Mouse (Mus musculus) embryonic facial prominence, embryonic 15.5 days (tissue): ENCODE measurements around the gene Aifm3. TPM values are rescaled to one million over a fixed set of nuclear protein-coding genes. Genes with fewer than 3 reads are reported as not detected.
A peak's percentile ranks its signal among the peaks of the same experiment; 100 is the strongest.

Source experiments
- ATAC-seq: fragments of 200-750 bp; cut with Nextera tagmentation; 2 replicates; pipeline ENCODE4 v1.8.0; 2017; ENCODE audit warnings: low read depth, moderate TSS enrichment; ENCODE audit not compliant: insufficient number of reproducible peaks, low FRiP score, low TSS enrichment
- H3K27ac ChIP-seq: fragments of 300-500 bp; sonication (generic); replicated peaks from 2 replicates; pipeline ENCODE4 v1.5.1; 2015; ENCODE audit warnings: mild to moderate bottlenecking, inconsistent platforms
- H3K27me3 ChIP-seq: fragments of 300-500 bp; sonication (generic); 2 replicates; pipeline ENCODE4 v1.6.1; 2015; ENCODE audit warnings: inconsistent platforms
- H3K36me3 ChIP-seq: fragments of 300-500 bp; sonication (generic); 2 replicates; pipeline ENCODE4 v1.6.1; 2015; ENCODE audit warnings: mild to moderate bottlenecking, inconsistent platforms
- H3K4me1 ChIP-seq: fragments of 300-500 bp; sonication (generic); 2 replicates; pipeline ENCODE4 v1.6.1; 2015; ENCODE audit warnings: inconsistent platforms
- H3K4me2 ChIP-seq: fragments of 300-500 bp; sonication (generic); replicated peaks from 2 replicates; pipeline ENCODE4 v1.6.1; 2015; ENCODE audit warnings: mild to moderate bottlenecking, inconsistent platforms
- H3K4me3 ChIP-seq: fragments of 300-500 bp; sonication (generic); replicated peaks from 2 replicates; pipeline ENCODE4 v1.5.1; 2015; ENCODE audit warnings: mild to moderate bottlenecking, inconsistent platforms
- H3K9ac ChIP-seq: fragments of 300-500 bp; sonication (generic); 2 replicates; pipeline ENCODE4 v1.6.1; 2015; ENCODE audit warnings: inconsistent platforms
- H3K9me3 ChIP-seq: fragments of 300-500 bp; sonication (generic); replicated peaks from 2 replicates; pipeline ENCODE4 v1.6.1; 2016; ENCODE audit warnings: inconsistent platforms
- WGBS: fragments of 180-500 bp; shearing (Covaris S2); methylation state at CpG from one replicate; pipeline ENCODE4 v1.1.7; 2015; 5-methylcytosine and 5-hydroxymethylcytosine counted together
- polyA plus RNA-seq: library from polyadenylated mRNA; unstranded; fragments of >200 nt; fragmentation: Nextera tagmentation; extraction: Ambion mirVana; gene quantifications from 2 replicates; pipeline ENCODE4 v1.2.1, GENCODE M21; 2015

Aifm3 gene
- 2.1 and 4.3 TPM in 2 replicates for polyA plus RNA-seq

- peak within 1 kb of the TSS; percentile 24; the same call in 1 of the 2 replicates for H3K9ac ChIP-seq
- peaks cover 22% of the 10 kb centered on the region for H3K36me3 ChIP-seq
- peak; percentile 40; the same call in 1 of the 2 replicates for ATAC-seq
- peaks cover 9% of the 10 kb centered on the region for H3K27me3 ChIP-seq
- no peak within 1 kb of the TSS for H3K27ac ChIP-seq
- peak within 1 kb of the TSS; percentile 80 for H3K4me2 ChIP-seq
- 1% methylated on average over 47 of the region's 47 CpGs for whole genome bisulfite sequencing
- H3K4me3 ChIP-seq: peak within 1 kb of the TSS; percentile 44
- peaks cover 11% of the 10 kb centered on the region for H3K4me1 ChIP-seq
- no peaks in the 10 kb centered on the region for H3K9me3 ChIP-seq
Observed at GRCm38 (mm10) chr16:17489469-17490111, at the start of gene Aifm3. Gene Aifm3, plus strand, starts transcription at chr16:17489611.

DNA sequence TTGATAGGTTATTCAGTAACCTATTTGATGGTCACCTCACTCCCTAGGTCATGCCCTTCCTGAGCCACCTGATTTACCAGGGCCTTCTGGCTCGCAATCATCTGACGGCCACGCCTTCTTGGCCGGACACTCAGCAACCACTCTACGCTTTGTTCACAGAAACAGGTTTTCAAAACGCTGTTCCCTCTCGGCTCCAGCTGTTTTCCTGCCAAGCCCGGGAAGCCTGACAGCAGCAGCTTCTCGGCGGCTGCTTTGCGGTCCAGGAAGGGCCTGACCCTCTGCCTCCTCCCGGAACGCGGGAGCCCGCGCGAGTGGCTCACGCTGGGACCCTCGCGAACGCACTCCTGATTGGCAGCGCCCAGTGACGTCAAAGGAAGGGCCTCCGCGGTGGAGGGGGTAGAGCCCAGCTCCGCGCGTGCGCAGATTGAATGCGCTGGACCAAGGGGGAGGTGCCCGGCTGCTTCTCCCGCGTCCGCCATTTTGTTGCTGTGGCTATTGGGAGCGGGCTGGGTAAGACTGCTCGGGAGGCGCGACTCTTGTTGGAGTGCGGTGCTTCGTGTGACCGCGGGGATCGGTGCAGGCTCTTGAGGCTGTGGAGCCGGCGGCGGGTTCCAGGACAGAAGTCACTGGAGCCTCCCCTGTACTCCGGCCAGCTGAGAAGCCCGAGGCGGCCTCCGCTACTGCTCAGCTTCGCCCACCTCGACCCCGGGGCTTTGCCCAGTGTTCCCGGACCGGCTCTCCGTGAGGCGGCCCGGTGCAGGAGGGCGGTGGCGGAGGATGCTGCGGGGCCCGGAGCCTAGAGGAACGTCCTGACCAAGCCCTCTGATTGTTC lies 37.7 kb upstream of the Aifm3 start, which contains the start of gene Crkl:
Gene Crkl (plus strand): TSS at position 447 of the 832 bp plus-strand sequence.
- no peaks in the 10 kb centered on the region for H3K27me3 ChIP-seq
- peak within 1 kb of the TSS; percentile 93 for H3K9ac ChIP-seq
- H3K9me3 ChIP-seq: no peaks in the 10 kb centered on the region
- H3K27ac ChIP-seq: peak within 1 kb of the TSS; percentile 97
- H3K4me3 ChIP-seq: peak within 1 kb of the TSS; percentile 90
- H3K4me2 ChIP-seq: peak within 1 kb of the TSS; percentile 73
- peaks cover 12% of the 10 kb centered on the region for H3K36me3 ChIP-seq
- under 1% methylated on average over 63 of the region's 63 CpGs for WGBS
- peak; percentile 97 for ATAC-seq
- H3K4me1 ChIP-seq: peaks cover 20% of the 10 kb centered on the region

- Histone ChIP-seq H3K36me3 (peaks cover 18% of the 10 kb centered on the region), H3K9ac (peak overlapping the region; percentile 93), H3K27ac (peak overlapping the region; percentile 97), H3K4me2 (peak overlapping the region; percentile 73), H3K27me3 (no peaks in the 10 kb centered on the region), H3K4me1 (peaks cover 26% of the 10 kb centered on the region), H3K9me3 (no peaks in the 10 kb centered on the region), H3K4me3 (peak overlapping the region; percentile 90)
- ATAC-seq: 0 out of 2 replicates have a peak, but pooled peaks have one; percentile 5
- under 1% methylated on average over 24 of the region's 24 CpGs for WGBS
Observed at GRCm38 (mm10) chr16:17452373-17452715, 37.1 kb upstream of the Aifm3 start.

DNA sequence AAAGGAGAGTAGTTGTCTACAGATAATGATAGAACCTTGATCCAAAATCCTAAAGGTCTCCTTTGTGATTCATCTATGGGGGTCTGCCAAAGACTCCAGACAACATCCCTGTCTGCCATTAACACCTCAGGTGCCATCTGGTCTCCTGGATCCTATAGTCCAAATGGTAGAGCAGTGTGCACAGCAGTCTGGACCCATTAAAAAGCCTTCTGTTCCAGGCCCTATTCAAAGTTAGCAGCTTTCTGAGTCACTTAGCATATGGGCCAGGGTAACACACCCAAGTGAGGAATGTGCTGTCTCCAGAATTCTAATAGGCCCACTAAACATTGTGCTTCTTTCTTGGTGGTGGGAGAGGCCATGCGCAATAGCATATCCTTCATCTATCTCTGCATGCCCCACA lies 32.5 kb upstream of the Aifm3 start:
- H3K27ac ChIP-seq: no peak overlapping the region
- no peak overlapping the region for H3K4me3 ChIP-seq
- H3K4me1 ChIP-seq: peaks cover 26% of the 10 kb centered on the region
- WGBS: 97% methylated on average over 1 of the region's 1 CpGs
- H3K4me2 ChIP-seq: no peak overlapping the region
- no peak overlapping the region for H3K9ac ChIP-seq
- H3K27me3 ChIP-seq: no peaks in the 10 kb centered on the region
- ATAC-seq: no peak
- no peaks in the 10 kb centered on the region for H3K9me3 ChIP-seq
- H3K36me3 ChIP-seq: peaks cover 48% of the 10 kb centered on the region

DNA sequence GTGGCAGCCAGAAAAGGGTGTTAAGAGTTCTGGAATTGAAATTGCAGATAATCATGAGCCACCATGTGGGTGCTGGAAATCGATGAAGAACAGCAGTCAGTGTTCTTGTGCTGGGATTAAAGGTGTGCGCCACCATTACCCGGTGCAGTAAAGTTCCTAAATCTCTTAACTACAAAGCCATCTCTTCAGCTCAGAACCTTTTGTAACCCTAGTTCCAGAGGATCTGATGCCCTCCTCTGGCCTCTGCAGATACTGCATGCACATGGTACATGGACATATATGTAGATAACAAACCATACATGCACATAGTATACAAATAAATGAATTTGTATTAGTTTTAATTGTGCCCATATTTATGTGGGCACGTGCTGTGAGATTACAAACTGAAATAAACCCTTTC lies 29.2 kb upstream of the Aifm3 start:
- Histone ChIP-seq H3K9ac (no peak overlapping the region), H3K36me3 (peaks cover 49% of the 10 kb centered on the region), H3K27me3 (no peaks in the 10 kb centered on the region), H3K27ac (no peak overlapping the region), H3K9me3 (no peaks in the 10 kb centered on the region), H3K4me3 (no peak overlapping the region), H3K4me1 (peaks cover 16% of the 10 kb centered on the region), H3K4me2 (no peak overlapping the region)
- WGBS: 90% methylated on average over 4 of the region's 4 CpGs
- no peak for ATAC-seq

GRCm38 (mm10) chr16:17461596-17461995 lies 27.8 kb upstream of the Aifm3 start:
- Histone ChIP-seq H3K4me2 (no peak overlapping the region), H3K9ac (no peak overlapping the region), H3K9me3 (no peaks in the 10 kb centered on the region), H3K4me1 (peaks cover 7% of the 10 kb centered on the region), H3K27me3 (no peaks in the 10 kb centered on the region), H3K27ac (no peak overlapping the region), H3K36me3 (peaks cover 43% of the 10 kb centered on the region), H3K4me3 (no peak overlapping the region)
- 85% methylated on average over 1 of the region's 1 CpGs for WGBS
- no peak for ATAC-seq

- H3K4me2 ChIP-seq: no peak overlapping the region
- 91% methylated on average over 2 of the region's 2 CpGs for whole genome bisulfite sequencing
- no peak for ATAC-seq
- no peak overlapping the region for H3K9ac ChIP-seq
- H3K27ac ChIP-seq: no peak overlapping the region
- no peak overlapping the region for H3K4me3 ChIP-seq
- H3K36me3 ChIP-seq: peaks cover 28% of the 10 kb centered on the region
- H3K9me3 ChIP-seq: no peaks in the 10 kb centered on the region
- no peaks in the 10 kb centered on the region for H3K4me1 ChIP-seq
- H3K27me3 ChIP-seq: no peaks in the 10 kb centered on the region
Observed at GRCm38 (mm10) chr16:17463184-17463583, 26.2 kb upstream of the Aifm3 start.

- Histone ChIP-seq H3K4me2 (no peak overlapping the region), H3K9ac (no peak overlapping the region)
Observed at GRCm38 (mm10) chr16:17466875-17467663, 22.3 kb upstream of the Aifm3 start.

DNA sequence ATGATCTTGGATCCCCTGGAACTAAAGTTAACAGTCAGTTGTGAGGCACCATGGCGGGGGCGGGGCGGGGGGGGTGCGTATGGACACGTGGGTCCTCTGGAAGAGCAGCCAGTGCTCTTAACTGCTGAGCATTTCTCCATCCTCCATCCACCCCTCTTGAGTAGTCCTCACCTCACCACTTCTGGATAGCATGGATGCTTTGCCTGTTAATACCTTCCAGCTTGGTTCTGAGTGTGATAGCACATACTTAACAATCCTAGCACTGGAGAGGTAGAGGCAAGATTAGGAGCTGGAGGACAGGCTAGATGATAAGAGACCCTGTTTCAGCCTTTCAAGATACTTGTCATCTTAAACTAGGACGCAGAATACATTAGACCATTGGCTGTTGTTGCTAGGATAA lies 16.9 kb upstream of the Aifm3 start:
- Histone ChIP-seq H3K4me1 (0 out of 2 replicates have a peak, but pooled peaks cover 2% of the 10 kb centered on the region), H3K9ac (no peak overlapping the region), H3K9me3 (no peaks in the 10 kb centered on the region), H3K4me3 (no peak overlapping the region), H3K27me3 (no peaks in the 10 kb centered on the region), H3K4me2 (no peak overlapping the region), H3K27ac (no peak overlapping the region), H3K36me3 (peaks cover 30% of the 10 kb centered on the region)
- no peak for ATAC-seq
- 90% methylated on average over 6 of the region's 6 CpGs for WGBS

More at GRCm38 (mm10) chr16:17466875-17467663, 22.3 kb upstream of the Aifm3 start:
- no peaks in the 10 kb centered on the region for H3K9me3 ChIP-seq
- H3K4me3 ChIP-seq: no peak overlapping the region
- WGBS: 89% methylated on average over 4 of the region's 4 CpGs
- no peaks in the 10 kb centered on the region for H3K4me1 ChIP-seq
- no peak for ATAC-seq
- H3K27ac ChIP-seq: no peak overlapping the region
- no peaks in the 10 kb centered on the region for H3K27me3 ChIP-seq
- peaks cover 23% of the 10 kb centered on the region for H3K36me3 ChIP-seq

GRCm38 (mm10) chr16:17474091-17474490 lies 15.3 kb upstream of the Aifm3 start:
- H3K9me3 ChIP-seq: no peaks in the 10 kb centered on the region
- H3K27ac ChIP-seq: no peak overlapping the region
- no peaks in the 10 kb centered on the region for H3K27me3 ChIP-seq
- H3K4me1 ChIP-seq: 0 out of 2 replicates have a peak, but pooled peaks cover 2% of the 10 kb centered on the region
- no peak overlapping the region for H3K4me2 ChIP-seq
- H3K36me3 ChIP-seq: peaks cover 26% of the 10 kb centered on the region
- H3K9ac ChIP-seq: no peak overlapping the region
- H3K4me3 ChIP-seq: no peak overlapping the region
- ATAC-seq: no peak

DNA sequence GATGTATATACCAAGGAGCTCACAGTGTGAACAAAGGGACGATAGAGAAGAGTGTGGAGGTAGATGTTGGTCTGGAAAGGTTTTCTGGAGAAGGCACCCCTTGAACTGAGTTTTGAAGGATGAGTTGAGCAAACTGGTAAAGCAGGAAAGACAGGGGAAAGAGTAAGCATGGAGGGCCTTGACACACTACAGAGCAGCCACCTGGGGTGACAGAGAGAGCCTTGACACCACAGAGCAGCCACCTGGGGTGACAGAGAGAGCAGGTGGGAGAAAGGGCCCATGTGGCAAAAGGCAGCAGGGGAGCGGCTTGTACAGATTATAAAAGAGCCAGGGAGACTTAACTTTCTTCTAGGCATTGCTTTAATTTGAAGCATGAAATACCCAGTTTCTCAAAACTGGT lies 14.7 kb upstream of the Aifm3 start:
- Histone ChIP-seq H3K27ac (no peak overlapping the region; the same call in 1 of the 2 replicates), H3K36me3 (peaks cover 22% of the 10 kb centered on the region), H3K9me3 (no peaks in the 10 kb centered on the region), H3K4me1 (0 out of 2 replicates have a peak, but pooled peaks cover 2% of the 10 kb centered on the region), H3K9ac (no peak overlapping the region), H3K4me3 (no peak overlapping the region), H3K4me2 (no peak overlapping the region), H3K27me3 (no peaks in the 10 kb centered on the region)
- 77% methylated on average over 2 of the region's 2 CpGs for WGBS
- ATAC-seq: no peak
